Mouse (Mus musculus): Measurements from ENCODE around the gene Ldhal6b.
"Not testable (repeated sequence)": the region's sequence is repeated elsewhere in the genome, so short reads cannot be mapped to it uniquely, and the experiment has no call there.

The Ldhal6b gene

DNA sequence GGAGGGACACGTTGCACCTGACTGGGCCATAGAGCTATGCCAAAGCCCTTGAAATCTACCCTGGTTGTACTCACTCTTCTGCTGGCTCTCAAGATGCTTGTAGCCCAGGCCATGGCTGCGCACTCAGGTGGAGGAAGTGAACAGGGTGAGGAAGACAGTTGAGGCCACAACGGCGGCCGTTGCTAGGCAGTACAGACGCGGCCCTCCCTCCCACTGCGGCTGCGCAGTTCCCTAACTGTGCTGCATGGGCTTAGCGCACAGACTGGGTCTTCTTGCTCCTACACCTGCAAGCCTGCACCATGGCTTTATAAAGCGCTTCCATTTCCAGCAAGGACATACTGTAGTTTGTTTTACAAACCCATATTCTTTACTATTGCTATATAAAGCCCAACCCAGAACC is at the start of gene Ldhal6b:
Gene Ldhal6b, minus strand, starts transcription at position 223 of the 400 bp plus-strand sequence.
- DNase-seq (ENCODE audit: low read depth, low spot score), result peak; percentile 42

DNA sequence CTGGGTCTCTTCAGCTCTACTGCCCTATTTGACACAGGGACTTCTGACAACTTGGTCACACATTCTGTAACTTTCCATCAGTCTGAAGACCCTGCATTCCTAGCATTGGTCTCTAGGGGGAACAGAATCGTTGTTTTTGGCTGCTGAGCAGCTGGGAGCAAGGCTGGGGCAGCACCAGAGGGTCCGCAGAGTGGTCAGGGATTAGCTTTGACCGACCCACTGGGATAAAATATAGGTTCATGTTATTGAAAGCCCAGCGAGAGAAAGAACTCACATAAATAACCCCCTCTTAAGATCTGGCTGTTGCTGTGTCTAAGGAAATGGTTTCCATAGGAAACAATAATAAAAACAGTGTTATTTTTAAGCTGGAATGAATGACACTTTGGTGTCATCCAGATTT is 48.6 kb upstream of the Ldhal6b start:
- DNase-seq (ENCODE audit: low read depth, low spot score), result no peak

DNA sequence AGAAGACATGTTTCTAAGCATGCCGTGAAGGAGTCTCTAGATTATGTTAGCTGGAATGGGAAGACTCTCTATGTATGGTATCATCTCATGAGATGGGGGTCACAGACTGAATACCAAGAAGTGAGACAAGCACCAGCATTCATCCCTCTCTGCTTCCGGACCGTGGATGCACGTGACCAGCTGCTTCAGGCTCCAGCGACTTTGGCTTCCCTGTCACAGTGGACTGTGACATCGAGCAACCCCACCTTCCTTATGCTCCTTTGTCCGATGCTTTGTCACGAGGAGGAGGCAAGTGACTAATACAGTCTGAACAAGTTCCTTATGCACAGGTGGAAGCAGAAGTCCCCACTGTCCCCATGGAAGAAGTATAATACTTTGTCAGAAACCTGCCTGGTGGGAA is 48.2 kb upstream of the Ldhal6b start:
- no peak for DNase-seq (ENCODE audit: low read depth, low spot score)

DNA sequence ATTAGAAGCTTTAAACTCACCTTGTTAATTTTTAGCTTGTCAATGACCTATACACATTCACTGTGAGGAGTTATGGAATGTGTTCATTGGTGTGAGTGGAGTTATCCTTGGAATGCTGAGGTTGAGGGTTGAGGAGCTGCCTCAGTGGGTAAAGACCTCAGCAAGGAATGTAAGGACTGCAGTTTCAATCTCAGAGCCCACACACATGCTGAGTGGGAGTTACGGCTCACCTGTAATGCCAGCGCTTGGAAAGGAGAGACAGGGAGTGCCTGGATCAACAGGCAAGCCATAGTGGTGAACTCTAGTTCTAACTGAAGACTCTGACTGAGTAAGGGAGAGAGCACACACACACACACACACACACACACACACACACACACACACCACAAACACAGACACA is 45.3 kb upstream of the Ldhal6b start:
- DNase-seq (ENCODE audit: low read depth, low spot score), result no peak

DNA sequence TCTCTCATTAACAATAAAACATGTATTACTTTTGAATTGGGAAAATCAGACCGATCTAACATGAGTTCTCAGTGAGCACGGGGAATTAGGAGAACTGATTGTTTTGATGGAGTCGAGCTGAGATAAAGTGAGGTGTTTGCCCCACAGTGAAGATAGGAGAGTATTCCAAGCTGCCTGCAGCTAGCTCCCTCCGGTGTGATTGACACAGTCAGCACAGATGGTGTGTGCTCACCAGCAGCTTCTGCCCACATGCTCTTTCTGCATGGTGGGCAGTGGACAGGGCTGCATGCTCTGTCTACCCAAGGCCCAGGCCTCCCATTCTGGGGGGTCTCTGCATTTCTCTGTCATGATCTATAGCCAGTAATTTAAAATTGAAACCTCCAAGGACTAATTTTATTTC is 35.1 kb upstream of the Ldhal6b start:
- DNase-seq (ENCODE audit: low read depth, low spot score), result no peak

DNA sequence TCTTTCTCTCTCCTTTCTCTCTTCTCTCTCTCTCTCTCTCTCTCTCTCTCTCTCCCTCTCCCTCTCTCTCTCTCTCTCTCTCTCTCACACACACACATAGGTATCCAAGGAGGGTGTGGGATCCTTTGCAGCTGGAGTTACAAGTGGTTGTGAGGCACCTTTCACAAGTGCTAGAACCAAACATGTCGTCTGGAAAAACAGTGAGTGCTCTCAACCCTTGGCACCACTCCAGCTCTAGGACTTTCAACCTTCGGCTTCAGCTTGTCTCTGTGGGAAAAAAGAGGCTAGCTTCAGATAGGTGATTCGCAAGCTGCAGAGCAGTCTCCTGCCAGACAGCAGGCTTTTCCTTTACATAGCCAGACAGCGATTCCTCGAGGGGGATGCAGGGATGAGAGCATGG is 25.2 kb upstream of the Ldhal6b start:
- DNase-seq (ENCODE audit: low read depth, low spot score), result no peak

DNA sequence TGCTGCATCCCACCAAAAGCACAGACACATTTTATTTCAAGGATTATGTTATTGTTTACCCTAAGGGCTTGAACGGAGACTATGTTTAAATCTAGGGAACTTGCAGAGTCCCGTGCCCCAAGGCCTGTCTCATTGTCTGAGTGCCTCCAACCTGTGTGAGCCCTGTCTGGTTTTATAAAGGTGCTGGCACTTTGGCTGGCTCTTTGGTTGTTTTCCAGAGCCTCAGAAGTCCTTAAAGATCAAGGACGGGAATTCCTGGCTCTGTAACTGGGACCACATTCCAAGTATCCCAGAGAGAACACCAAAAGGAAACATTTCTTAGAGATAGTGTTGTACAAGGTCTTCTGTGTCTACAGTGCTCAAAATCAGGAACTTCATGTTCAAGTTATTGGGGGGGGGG is 24.7 kb upstream of the Ldhal6b start:
- DNase-seq (ENCODE audit: low read depth, low spot score), result no peak

DNA sequence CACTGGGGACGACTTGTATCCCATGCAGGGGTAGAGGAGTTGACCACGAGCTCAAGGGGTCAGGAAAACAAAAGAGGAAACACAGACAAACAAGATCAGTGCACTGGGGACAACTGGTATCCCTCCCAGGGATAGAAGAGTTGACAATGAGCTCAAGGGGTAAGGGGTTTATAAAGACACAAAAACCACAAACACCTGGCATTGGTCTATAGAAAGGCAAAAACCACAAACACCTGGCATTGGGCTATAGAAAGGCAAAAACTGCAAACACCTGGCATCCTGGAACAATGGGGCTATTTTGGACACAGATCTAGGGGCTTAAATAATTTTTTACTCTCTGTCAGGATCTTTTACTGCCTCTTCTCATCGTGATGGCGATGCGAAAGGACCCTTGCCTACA is 23.8 kb upstream of the Ldhal6b start:
- not testable (repeated sequence) for DNase-seq (ENCODE audit: low read depth, low spot score)

DNA sequence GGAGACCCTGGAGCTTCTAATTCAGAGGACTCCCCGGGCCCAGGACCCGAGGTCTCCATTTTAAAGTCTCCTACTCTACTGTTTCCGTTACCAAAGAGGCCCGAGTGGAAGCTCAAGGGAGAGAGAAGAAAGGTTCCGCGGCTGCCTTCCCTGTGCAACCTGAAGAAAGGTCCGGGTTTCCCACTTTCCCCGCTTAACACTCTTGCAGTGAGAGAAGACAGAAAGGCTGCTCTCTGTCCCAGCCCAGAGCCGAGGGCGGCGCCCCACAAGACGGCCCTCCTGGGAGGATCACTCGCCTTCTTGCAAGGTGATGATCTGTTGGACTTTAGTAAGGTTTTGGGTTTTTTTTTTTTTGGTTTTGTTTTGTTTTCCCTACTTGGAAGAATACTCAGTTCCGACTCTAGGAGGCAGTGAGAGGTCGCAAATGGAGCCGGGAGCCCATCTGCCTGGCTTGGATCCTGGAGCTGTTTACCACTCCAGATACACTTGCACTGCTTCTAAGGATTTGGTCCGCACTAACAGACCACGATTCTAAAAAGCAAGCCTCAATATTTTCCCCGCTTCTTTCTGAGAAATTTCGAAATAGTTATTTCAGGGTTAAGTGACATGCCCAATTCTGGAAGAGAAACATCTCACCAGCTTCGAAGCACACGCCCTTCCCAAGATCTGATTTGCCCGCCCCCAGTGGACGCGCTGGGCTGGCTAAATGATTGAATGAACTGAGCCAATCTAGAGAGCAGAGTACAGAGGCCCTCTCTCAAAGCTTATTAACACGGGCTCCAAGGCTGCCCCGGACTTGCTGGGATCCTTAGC is 21.8 kb upstream of the Ldhal6b start, which contains the start of gene Tmem242:
Gene Tmem242, minus strand, starts transcription at position 101 of the 813 bp plus-strand sequence.
- peak; percentile 91 for DNase-seq (ENCODE audit: low read depth, low spot score)

DNA sequence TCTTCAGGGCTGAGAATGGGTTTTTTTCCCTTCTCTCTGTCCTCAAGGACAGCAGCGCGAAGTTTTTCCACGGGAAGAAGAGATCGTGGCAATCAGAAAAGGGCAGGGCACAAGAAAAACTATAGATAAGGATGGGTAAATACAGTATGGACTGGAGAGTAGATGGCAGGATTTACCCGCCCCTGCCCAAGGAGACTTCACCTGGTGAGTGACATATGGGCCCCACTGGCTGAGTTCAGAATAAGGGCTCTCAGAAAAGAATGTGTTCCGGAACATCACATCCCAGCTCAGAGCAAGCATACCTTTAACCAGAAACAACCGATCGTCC is 21.2 kb upstream of the Ldhal6b start:
- DNase-seq (ENCODE audit: low read depth, low spot score), result peak; percentile 16

DNA sequence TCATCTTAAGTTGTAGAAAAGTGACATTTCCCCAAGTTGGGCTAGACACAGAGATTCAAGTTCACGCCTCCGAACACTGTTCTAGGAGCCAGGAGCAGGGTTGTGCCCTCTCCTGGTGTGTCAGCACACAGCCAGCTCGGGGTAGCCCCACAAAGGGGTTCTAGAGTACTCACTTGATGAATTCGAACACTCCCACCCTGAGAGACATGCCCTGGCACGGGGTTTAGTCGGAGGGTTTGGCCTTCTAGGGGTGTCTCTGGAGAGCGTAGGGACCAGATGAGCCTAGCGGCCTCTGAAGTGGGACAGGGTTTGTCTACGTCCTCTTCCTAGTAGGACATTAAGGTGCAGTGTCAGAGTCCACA is 11.2 kb upstream of the Ldhal6b start:
- DNase-seq (ENCODE audit: low read depth, low spot score), result no peak

DNA sequence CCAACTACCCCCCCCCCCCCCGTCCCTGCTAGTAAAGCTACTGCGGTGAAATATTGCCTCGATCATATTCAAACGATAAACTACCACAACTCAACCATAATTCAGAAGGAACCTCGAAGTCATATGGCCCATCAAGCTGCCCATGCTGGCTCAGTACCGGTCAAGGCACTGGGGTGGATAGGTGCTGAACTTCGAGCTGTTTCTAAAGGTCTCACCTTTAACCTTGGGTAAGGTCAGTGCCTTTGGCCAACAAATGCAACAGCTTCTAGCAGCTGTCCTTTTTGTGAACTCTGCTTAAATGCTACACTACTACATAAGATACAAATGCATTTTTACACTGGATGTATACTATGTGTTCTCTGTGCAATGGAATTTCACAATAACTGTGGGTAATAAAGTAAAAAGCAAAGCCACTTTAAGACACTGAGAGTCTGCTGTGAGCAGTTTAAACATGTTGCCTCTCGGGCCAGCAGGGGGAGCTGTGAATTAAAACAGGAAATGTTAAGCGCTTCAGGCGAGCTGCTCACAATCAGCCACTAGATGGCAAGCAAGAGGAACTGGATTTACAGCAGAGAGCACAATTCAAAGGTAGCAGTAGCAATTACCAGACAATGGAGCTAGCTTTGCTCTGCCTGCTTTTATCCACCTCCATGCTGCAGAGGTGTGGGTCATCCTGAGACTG is 10.7 kb upstream of the Ldhal6b start:
- DNase-seq (ENCODE audit: low read depth, low spot score), result peak; percentile 95

DNA sequence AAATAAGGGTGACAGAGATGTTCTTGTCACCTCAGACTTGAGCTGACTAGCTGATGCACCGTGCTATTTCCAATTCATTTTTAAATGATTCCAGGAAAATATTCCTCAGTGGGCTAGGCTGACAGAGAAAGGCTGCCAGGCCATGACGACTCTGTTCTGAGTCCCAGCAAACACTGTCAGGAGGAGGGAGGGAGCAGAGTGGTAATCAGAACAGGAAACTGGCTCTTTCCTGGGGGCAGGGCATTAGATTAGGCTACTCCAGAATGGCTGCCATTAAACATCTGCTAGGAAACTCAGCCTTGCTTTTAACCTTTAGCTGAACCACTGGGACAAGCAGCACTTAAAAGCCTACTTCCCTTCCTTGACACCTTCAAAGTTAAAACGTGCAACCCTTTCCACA is 6.6 kb upstream of the Ldhal6b start:
- no peak for DNase-seq (ENCODE audit: low read depth, low spot score)

DNA sequence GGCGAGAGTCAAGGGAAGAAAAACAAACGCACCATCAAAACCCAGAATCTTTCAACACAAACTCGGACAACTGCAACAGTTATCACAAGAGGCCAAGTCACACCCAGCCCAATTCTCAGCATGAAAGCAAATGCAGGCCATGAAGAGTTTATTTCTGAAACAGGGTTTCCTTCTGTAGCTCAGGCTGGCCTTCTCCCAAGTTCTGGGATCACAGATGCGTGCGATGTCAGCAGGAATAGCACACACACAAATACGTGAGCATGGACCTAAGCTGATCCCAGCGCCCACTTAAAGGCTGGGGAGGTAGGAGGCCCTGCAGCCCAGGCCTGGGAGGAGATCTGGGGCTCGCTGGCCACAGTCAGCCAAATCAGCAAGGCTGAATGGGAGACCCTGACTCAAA is 5.6 kb upstream of the Ldhal6b start:
- DNase-seq (ENCODE audit: low read depth, low spot score), result no peak

DNA sequence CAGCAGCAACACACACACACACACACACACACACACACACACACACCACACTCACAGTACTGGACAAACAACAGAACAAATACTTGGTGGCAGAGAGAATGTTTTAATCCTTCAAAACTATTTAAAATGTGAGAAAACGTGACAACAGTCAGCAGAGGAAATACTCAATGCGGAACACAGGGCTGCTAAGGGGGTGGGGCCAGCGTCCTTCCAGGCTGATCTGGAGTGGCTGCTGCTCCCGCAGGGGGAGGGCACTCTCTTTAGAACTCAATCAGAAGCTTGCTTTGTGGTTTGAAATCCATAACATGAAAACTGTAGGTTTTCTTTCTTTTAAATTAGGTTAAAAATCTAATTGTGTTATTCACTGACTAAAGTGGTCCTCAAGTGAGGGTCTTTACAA is 3.3 kb upstream of the Ldhal6b start:
- DNase-seq (ENCODE audit: low read depth, low spot score), result no peak

DNA sequence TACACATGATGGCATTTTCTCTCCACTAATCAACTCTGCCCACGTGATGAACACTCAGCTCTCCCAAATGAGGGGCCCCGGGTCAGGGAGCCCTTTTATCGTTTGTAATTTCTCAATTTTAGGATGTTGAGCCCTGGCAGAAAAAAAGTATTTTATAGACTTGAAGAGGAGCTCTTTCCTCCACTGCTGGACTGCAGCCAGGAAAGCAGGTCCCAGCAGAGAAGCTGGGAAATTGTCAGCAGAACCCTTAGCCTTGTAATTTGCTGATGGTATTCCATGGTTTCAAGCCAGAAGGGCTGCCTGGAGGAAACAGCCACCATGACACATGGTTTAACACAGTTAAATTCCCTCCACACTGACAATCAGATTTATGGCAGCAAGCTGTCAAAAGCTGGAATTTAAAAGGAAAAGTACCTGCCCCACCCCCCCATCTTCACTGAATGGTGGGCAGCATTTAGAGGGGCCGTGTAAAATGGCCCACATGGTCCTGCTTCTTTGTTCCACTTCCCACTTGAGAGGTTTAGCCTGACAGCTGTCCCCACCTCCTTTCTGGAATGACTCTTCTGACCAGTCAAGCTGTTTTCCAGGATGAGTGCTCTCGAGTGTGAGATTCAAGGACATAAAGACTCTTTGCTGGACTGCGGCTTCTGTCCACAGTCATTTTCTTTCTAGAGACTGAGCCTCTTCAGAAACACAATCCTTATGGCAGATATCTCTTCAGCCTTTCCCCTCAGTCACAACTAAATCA is 1.4 kb upstream of the Ldhal6b start:
- no peak for DNase-seq (ENCODE audit: low read depth, low spot score)

DNA sequence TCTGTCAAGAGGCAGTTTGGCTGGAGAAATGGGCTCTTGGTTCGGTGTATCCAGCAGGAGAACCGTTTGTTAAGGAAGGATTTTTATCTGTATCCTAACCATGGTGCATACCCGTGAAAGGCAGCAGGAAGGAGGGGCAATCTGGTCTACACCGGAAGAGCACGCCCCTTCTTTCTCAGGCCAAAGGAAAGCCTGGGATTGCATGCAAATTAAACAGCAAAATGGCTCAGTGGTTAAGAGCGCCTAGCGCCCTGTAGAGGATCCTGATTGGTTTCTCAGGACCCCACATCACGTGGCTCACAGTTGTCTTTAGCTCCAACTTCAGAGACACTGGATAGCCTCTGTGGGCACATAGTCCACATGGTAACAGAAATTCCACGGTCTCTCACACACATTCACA is 489 bp upstream of the Ldhal6b start:
- DNase-seq (ENCODE audit: low read depth, low spot score), result peak; percentile 75

DNA sequence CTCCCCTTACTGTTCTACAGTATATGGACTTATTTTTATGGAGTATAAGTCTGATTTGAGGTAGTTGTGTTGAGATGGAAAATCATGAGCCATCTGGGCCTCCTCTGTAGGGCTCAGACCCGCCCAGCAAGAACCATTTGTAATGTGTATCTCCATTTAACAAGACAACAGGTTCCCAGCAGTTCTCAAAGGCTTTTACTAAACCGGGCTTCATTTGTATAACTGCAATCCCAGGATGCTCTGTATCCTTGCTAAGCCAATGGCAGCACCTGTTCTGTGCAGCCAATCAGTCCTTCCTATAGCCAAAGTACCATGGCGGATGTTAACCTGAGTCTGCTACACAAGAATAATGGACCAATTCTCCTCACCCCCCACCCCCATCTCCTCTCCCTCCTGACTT is 2.0 kb downstream of the Ldhal6b start:
- DNase-seq (ENCODE audit: low read depth, low spot score), result peak; percentile 71

DNA sequence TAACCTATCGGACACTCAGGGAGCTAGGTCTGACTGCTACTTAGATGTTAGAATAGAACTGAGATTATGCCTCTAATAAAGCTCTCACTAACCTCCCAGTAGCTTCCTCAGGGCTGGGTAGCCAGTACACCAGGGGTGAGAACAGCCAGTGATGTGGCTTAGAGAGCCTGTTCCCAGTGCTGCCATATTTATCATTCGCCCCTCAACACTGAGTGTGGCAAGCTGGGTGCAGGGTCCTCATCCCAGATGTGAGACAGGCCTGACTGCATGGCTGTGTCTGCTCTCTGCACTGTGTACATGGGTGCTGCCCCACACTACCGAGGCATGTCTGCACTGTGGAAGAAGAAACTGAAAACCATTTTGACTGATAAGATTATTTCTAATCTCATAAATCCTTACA is 4.5 kb downstream of the Ldhal6b start:
- DNase-seq (ENCODE audit: low read depth, low spot score), result no peak

DNA sequence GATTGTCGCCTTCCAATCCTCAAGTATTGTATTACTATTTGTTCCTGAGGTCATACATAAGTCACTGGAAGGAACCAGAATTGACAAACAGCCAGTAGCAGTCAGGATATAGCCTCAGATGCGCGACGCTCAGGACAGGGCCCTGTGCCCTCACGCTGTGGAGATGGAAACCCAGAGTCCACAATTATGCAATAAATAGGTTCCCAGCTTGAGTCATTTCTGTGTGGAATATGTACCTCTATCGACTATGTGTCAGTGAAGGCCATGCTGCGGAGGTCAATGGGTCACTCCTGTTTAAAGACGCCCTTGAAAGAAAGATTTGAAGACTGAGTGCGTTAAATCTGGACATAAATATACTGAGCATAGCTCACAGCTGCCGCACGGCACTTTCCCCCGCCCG is 5.2 kb downstream of the Ldhal6b start:
- DNase-seq (ENCODE audit: low read depth, low spot score), result no peak

DNA sequence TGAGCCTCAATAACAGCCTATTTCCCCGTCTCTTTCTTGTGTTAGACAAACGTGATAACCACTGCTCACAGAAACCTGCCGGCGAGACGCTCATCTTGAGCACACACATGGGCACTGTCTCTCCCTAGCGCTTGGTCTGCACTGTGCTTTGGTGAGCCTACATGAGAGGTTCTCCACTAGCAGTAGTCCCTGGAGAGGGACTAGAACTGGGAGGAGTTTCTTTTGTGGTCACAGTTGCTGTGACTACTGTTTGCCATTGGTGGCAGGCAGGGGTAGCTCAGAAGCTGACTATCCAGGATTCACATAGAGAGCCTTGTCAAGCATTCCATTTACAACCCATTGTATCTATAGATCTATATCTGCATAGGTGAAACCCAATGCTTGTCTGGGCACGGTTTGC is 5.8 kb downstream of the Ldhal6b start:
- DNase-seq (ENCODE audit: low read depth, low spot score), result no peak

DNA sequence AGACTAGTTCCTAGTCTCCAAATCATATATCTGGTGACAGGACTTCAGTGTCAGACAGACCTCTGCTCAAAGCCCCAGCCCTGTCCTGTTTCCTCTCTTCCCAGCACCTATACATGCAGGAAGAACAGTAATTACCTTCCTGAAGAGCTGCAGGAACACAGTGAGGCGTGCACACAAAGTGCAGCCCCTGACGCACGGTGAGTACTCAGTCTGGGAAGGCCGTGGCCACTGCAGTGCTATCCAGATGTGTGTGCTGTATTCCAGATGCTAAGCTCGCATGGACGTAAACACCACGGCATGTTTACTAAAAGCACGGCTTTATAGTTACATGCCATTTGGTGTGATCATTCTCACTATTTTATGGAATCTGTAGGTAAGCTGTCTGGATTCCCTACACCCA is 6.3 kb downstream of the Ldhal6b start:
- DNase-seq (ENCODE audit: low read depth, low spot score), result no peak

DNA sequence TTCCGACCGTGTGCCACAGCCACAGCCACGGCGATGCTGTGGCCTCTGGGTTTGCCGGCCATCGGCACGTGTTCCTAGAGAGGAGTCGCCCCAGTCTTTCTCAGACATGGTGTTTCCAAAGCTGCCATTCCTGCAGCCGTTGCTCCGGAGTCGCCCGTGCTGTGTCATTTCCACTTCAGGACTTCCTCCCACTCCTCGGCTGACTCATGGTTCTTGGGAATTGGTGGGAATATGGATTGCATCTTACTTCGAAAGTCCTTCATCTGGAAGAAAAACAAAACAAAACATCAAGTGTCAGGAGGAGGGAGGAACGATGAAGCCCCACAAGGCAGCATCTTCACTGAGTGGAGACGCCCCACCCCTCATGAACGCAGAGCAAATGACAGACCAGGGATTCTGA is 7.4 kb downstream of the Ldhal6b start:
- DNase-seq (ENCODE audit: low read depth, low spot score), result no peak

Data from ES-CJ7 (cell line).